Mouse (Mus musculus) left cerebral cortex, adult 11 months (tissue): ENCODE measurements around the gene Itsn2.
"Not testable (repeated sequence)": the region's sequence is repeated elsewhere in the genome, so short reads cannot be mapped to it uniquely, and the experiment has no call there.

Experiments
- DNase-seq: peaks from one replicate; pipeline ENCODE4 v3.0.0; 2022; ENCODE audit warnings: low spot score

Itsn2 gene

GRCm38 (mm10) chr12:4708881-4709604 lies 116.6 kb downstream of the Itsn2 start:
- no peak for DNase-seq

GRCm38 (mm10) chr12:4709926-4710325 lies 117.5 kb downstream of the Itsn2 start:
- no peak for DNase-seq

GRCm38 (mm10) chr12:4713361-4713760 lies 120.9 kb downstream of the Itsn2 start:
- DNase-seq = no peak

GRCm38 (mm10) chr12:4715606-4716005 lies 123.2 kb downstream of the Itsn2 start:
- no peak for DNase-seq

- no peak for DNase-seq
These were observed 125.0 kb downstream of the Itsn2 start for GRCm38 (mm10) chr12:4717417-4717816.

- no peak for DNase-seq
These were observed 126.8 kb downstream of the Itsn2 start for GRCm38 (mm10) chr12:4719066-4719761.

GRCm38 (mm10) chr12:4719762-4720754 lies 127.6 kb downstream of the Itsn2 start:
- DNase-seq = no peak

- no peak for DNase-seq
These were observed 136.7 kb downstream of the Itsn2 start for GRCm38 (mm10) chr12:4729165-4729564.

GRCm38 (mm10) chr12:4731629-4732028 lies 139.2 kb downstream of the Itsn2 start:
- DNase-seq = no peak

- no peak for DNase-seq
These were observed 139.9 kb downstream of the Itsn2 start for GRCm38 (mm10) chr12:4732332-4732731.

GRCm38 (mm10) chr12:4738031-4738576 lies 145.7 kb downstream of the Itsn2 start, which contains the start of gene Fam228a:
Gene Fam228a (minus strand): TSS chr12:4738430.
- DNase-seq = no peak

- no peak for DNase-seq
These were observed 148.4 kb downstream of the Itsn2 start for GRCm38 (mm10) chr12:4740823-4741222.

- no peak for DNase-seq
These were observed 149.7 kb downstream of the Itsn2 start for GRCm38 (mm10) chr12:4742183-4742582.

GRCm38 (mm10) chr12:4744486-4744885 lies 152.0 kb downstream of the Itsn2 start:
- DNase-seq = no peak

- DNase-seq = not testable (repeated sequence)
These were observed 162.0 kb downstream of the Itsn2 start for GRCm38 (mm10) chr12:4754451-4754850.

- no peak for DNase-seq
These were observed 164.6 kb downstream of the Itsn2 start for GRCm38 (mm10) chr12:4757060-4757459.
